Mouse (Mus musculus) T-cell, adult 2 months (primary cell): ENCODE measurements around the gene Olfr766-ps1.
A peak's percentile ranks its signal among the peaks of the same experiment; 100 is the strongest.
"Not testable (repeated sequence)": the region's sequence is repeated elsewhere in the genome, so short reads cannot be mapped to it uniquely, and the experiment has no call there.

ENCODE experiments used
- DNase-seq: peaks from one replicate; pipeline ENCODE4 v3.0.0; 2022; ENCODE audit warnings: low spot score

Olfr766-ps1 gene

DNA sequence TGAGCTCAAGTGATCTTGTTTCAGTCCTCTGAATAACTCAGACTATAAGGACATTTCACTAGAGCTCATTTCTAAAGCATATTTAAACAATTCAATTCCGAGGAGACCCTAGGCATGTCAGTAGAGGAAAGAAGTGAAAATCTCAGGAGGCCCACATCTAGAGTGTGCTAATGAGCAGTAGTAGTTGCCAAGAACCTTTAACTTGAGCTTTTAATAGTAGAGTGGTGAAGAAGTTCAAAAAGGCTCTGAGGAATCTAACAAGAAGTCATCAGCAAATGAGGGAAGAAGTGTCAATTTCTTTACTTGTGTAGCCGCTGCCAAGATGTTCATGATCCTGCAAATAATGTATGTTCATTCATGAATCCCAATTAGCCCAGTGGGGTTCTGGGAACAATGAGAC, at the start of gene Olfr766-ps1:
TSS of gene Olfr766-ps1 (minus strand) at position 101 of the 400 bp plus-strand sequence.
- DNase-seq = no peak

DNA sequence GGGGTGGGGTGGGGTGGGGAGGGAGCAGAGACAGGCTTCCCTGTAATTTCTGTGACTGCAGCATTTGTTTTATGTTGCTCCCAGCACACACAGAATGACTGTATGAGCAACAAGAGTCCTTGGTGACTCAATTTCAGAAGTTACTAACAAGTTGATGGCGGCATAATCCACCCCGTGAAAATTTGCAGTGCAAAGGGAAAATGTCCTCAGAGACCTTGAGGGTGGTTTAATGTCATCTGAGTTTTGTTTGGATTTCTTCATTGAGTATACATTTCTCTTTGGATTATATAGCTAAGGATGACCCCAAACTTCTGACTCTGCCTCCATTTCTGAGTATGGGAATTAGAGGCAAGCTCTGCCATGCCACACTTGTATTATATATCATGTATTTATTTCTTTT, 49.0 kb upstream of the Olfr766-ps1 start, which contains the start of gene Olfr769:
TSS of gene Olfr769 (minus strand) at position 101 of the 400 bp plus-strand sequence.
- DNase-seq = no peak

GRCm38 (mm10) chr10:129115146-129115545, 46.4 kb upstream of the Olfr766-ps1 start:
- DNase-seq = no peak

- no peak for DNase-seq
These were observed 32.5 kb upstream of the Olfr766-ps1 start for GRCm38 (mm10) chr10:129101231-129101630.

DNA sequence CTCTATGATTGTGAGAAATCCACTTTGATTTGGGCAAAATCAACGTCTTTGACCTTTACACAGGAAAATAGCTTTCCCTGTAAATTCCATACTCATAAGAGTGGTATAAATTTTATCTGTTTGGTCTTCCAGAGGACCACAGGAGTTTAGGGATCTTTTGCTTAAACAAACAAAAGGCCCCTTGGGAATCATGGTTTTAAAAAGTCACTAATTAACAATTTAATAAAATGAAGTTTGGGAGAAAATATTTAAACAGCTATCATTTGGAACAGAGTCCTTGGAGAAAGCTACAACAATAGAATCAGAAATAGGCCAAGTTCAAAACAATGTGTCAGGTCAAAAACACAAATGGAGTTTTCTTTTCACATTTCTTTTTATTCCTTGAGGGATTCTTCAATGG, 30.5 kb upstream of the Olfr766-ps1 start, which contains the start of gene Olfr768:
TSS of gene Olfr768 (minus strand) at position 101 of the 400 bp plus-strand sequence.
- DNase-seq = no peak

GRCm38 (mm10) chr10:129082810-129083209, 14.0 kb upstream of the Olfr766-ps1 start, which contains the start of gene Olfr767:
Gene Olfr767 (minus strand): TSS chr10:129082910.
- not testable (repeated sequence) for DNase-seq

GRCm38 (mm10) chr10:129049898-129050297, 18.9 kb downstream of the Olfr766-ps1 start, which contains the start of gene Olfr765:
Gene Olfr765 (minus strand): TSS chr10:129049998.
- DNase-seq = not testable (repeated sequence)

DNA sequence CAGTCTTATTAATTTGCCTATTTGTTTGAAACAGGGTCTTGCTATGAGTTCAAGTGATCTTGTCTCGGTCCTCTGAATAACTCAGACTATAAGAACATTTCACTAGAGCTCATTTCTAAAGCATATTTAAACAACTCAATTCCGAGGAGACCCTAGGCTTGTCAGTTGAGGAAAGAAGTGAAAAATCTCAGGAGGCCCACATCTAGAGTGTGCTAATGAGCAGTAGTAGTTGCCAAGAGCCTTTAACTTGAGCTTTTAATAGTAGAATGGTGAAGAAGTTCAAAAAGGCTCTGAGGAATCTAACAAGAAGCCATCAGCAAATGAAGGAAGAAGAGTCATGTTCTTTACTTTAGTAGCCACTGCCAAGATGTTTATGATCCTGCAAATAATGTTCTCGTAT, 29.0 kb downstream of the Olfr766-ps1 start, which contains the start of gene Olfr764-ps1:
TSS of gene Olfr764-ps1 (minus strand) at position 101 of the 400 bp plus-strand sequence.
- DNase-seq = no peak

DNA sequence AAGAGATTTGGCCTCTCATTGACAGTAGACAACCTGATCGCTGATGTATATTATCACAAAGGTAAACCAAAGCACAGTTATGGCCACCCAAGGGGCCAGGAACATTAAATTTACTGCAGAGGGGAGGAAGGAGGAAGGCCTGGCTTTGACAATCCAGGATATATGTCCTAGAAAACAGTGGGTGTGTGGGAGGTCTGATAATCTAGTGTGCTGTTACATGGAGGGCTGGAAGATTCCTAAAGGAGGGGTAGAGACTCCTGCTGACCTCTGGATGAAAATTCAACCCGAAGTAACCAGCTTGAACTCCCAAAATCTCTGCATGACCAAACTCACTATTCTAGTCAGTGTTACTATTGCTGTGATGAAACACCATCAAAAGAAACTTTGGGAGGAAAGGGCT, 40.4 kb downstream of the Olfr766-ps1 start:
- no peak for DNase-seq

DNA sequence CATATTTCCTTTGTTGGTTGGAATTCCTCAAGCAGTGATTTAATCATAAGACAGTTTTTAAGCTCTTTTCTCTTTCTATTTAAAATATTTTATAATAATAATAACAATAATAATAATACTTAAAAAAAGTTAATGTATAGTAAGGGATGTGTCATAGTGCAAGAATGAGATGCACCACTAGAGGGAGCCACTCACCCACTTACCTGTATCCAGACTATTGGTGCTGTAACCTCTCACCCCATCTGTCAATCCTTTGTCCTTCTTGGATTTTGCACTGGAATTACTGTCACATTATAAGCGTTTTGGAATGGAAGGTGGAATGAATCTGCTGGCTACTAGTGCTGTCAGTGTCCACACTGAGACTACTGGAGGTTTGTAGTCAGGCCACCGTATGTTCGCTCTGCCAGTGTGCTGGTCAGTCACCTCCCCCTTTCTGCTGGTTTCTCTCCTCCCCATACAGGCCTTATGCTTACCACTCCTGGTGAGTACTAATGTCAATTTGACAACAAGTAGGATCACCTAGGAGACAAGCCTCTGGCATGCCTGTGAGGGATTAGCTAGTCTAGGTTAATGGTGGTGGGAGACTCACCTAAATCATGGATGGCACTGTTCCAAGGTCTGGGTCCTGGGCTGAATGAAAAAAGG, 42.6 kb downstream of the Olfr766-ps1 start:
- DNase-seq = peak; percentile 31

DNA sequence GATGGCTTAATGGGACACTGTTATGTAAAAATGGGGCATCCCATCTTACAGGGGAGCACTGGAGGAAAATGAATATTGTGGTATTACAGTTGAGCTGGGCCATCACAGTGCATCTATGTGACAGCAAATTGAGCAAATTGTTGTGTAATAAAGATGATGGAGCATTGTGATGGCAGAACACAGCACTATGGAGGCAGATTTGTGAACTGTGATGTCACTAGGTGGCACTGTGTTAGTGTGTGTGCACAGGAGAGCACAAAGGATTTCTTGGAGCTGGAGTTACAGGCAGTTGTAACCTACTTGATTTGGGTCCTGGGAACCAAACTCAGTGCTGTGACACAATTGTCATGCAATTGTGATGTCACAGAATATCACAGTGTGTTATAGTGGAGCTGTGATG, 45.5 kb downstream of the Olfr766-ps1 start:
- DNase-seq = no peak

DNA sequence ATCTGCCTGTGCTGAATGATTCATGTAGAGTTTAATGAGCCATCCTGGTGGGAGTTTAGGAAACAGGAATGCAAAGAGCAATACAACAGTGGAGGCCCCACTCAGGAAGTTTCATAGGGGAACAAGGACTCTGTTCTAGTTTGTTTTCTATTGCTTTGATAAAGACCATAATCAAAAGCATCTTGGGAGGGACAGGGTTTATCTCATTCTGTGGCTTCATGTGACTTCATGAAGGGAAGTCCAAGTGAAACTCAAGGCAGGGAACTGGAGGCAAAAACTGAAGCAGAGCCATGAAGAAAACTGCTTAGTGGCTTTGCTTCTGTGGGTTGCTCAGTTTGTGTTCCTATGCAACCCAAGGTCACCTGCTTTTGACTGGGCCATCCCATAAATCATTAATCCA, 54.3 kb downstream of the Olfr766-ps1 start:
- no peak for DNase-seq
